Mouse (Mus musculus) macrophage (primary cell): ENCODE data around the gene Pcgf2. TPM values are rescaled to one million over a fixed set of nuclear protein-coding genes. Genes with fewer than 3 reads are reported as not detected.
"Not testable (repeated sequence)": the region's sequence is repeated elsewhere in the genome, so short reads cannot be mapped to it uniquely, and the experiment has no call there.

Source experiments
- H3K27ac ChIP-seq: fragments of 350-480 bp; formaldehyde crosslinking; 2 replicates; pipeline ENCODE4 v1.9.0; 2021
- H3K36me3 ChIP-seq: fragments of 350-480 bp; formaldehyde crosslinking; 2 replicates; pipeline ENCODE4 v1.9.0; 2021; ENCODE audit errors: inconsistent target
- H3K4me3 ChIP-seq: fragments of 350-480 bp; formaldehyde crosslinking; 2 replicates; pipeline ENCODE4 v1.9.0; 2021; ENCODE audit errors: inconsistent target
- H3K79me2 ChIP-seq: fragments of 350-480 bp; formaldehyde crosslinking; 2 replicates; pipeline ENCODE4 v1.9.0; 2021; ENCODE audit errors: inconsistent target
- WGBS: methylation state at CpG from one replicate; pipeline ENCODE4 v1.1.7; 2026; ENCODE audit warnings: inconsistent platforms; ENCODE audit not compliant: missing documents; 5-methylcytosine and 5-hydroxymethylcytosine counted together
- polyA plus RNA-seq: library from polyadenylated mRNA; stranded (reverse); fragments of 250-400 nt; gene quantifications from 3 replicates; pipeline ENCODE4 v1.2.4, GENCODE M21; 2018; ENCODE audit warnings: inconsistent platforms

Pcgf2 gene
- polyA plus RNA-seq, 1 experiment from 2014 or later = 7.5 TPM

DNA sequence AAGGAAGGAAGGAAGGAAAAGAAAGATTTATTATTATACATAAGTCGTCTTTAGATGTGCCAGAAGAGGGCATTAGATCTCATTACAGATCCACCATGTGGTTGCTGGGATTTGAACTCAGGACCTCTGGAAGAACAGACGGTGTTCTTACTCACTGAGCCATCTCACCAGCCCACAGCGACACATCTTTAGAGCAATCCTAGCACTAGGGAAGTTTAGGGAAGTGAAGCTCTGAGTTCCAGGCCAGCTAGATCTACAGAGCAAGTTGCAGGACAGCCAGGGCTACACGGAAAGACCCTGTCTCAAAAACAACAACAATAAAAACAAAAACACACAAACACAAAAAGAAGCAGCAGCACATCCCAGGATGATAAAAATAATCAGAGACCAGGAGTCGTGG is 34.5 kb upstream of the Pcgf2 start:
- not testable (repeated sequence) for H3K4me3 ChIP-seq, H3K27ac ChIP-seq
- WGBS = 70% methylated on average over 5 of the region's 5 CpGs
- Histone ChIP-seq H3K36me3 (peaks cover 25% of the 10 kb centered on the region; the same call in 1 of the 2 replicates), H3K79me2 (peaks cover 75% of the 10 kb centered on the region)

DNA sequence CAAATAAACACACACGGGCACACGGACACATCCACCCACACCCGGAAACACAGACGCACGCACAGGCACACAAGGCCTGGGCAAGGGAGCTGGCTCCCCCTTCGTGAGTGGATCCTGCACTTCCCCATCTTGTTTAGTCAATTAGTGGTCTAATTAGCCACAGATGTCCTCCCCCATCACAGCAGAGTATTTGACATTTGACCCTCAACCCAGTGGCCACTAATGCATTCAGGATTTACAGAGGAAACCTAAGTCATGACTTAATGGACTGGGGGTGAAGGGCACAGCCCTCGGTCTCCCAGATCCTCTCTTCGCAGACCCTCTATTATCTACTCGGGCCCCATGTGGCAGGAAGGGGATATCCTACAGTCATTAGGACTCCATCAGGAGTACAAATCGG is 33.4 kb upstream of the Pcgf2 start:
- 72% methylated on average over 10 of the region's 10 CpGs for WGBS
- Histone ChIP-seq H3K4me3 (no peak overlapping the region), H3K79me2 (peaks cover 64% of the 10 kb centered on the region), H3K36me3 (peaks cover 25% of the 10 kb centered on the region; the same call in 1 of the 2 replicates), H3K27ac (no peak overlapping the region)

- H3K4me3 ChIP-seq = no peak overlapping the region
- H3K27ac ChIP-seq = peak overlapping the region; percentile 19; the same call in 1 of the 2 replicates
- H3K36me3 ChIP-seq = peaks cover 55% of the 10 kb centered on the region
- WGBS = 37% methylated on average over 7 of the region's 7 CpGs
- peaks cover 17% of the 10 kb centered on the region for H3K79me2 ChIP-seq
Observed at GRCm38 (mm10) chr11:97728730-97729129, 28.4 kb upstream of the Pcgf2 start.

GRCm38 (mm10) chr11:97728311-97728710 is 28.0 kb upstream of the Pcgf2 start:
- WGBS = 5% methylated on average over 7 of the region's 7 CpGs
- H3K27ac ChIP-seq = peak overlapping the region; percentile 19; the same call in 1 of the 2 replicates
- peaks cover 59% of the 10 kb centered on the region for H3K36me3 ChIP-seq
- H3K4me3 ChIP-seq = no peak overlapping the region
- H3K79me2 ChIP-seq = peaks cover 13% of the 10 kb centered on the region; the same call in 1 of the 2 replicates

GRCm38 (mm10) chr11:97723709-97724108 is 23.4 kb upstream of the Pcgf2 start:
- H3K27ac ChIP-seq = no peak overlapping the region
- peaks cover 70% of the 10 kb centered on the region for H3K36me3 ChIP-seq
- H3K79me2 ChIP-seq = no peaks in the 10 kb centered on the region
- no peak overlapping the region for H3K4me3 ChIP-seq
- 57% methylated on average over 7 of the region's 7 CpGs for WGBS

- Histone ChIP-seq H3K27ac (no peak overlapping the region), H3K4me3 (no peak overlapping the region), H3K36me3 (peaks cover 63% of the 10 kb centered on the region), H3K79me2 (no peaks in the 10 kb centered on the region)
- WGBS = 93% methylated on average over 4 of the region's 4 CpGs
Observed at GRCm38 (mm10) chr11:97721338-97721737, 21.0 kb upstream of the Pcgf2 start.

DNA sequence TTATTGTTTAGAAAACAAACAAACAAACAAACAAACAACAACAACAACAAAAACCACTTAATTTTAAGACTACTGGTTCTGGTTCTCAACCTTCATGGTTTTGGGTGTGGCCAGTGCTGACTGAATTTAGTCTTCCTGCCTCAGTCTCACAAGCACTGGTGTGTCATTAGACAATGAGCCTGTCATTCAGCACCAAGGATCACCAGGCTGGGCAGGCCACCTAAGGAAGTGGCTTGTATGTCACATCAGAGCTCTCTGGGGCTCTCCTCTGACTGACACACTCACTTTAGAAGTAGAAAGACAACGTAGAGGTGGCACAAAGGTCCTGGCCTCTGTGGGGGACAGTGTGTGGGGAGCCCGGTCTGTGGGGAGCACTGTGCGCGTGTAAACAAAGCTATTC is 18.7 kb upstream of the Pcgf2 start:
- Histone ChIP-seq H3K36me3 (peaks cover 45% of the 10 kb centered on the region), H3K4me3 (no peak overlapping the region), H3K79me2 (no peaks in the 10 kb centered on the region), H3K27ac (peak overlapping the region; percentile 81)
- WGBS = 82% methylated on average over 4 of the region's 4 CpGs

DNA sequence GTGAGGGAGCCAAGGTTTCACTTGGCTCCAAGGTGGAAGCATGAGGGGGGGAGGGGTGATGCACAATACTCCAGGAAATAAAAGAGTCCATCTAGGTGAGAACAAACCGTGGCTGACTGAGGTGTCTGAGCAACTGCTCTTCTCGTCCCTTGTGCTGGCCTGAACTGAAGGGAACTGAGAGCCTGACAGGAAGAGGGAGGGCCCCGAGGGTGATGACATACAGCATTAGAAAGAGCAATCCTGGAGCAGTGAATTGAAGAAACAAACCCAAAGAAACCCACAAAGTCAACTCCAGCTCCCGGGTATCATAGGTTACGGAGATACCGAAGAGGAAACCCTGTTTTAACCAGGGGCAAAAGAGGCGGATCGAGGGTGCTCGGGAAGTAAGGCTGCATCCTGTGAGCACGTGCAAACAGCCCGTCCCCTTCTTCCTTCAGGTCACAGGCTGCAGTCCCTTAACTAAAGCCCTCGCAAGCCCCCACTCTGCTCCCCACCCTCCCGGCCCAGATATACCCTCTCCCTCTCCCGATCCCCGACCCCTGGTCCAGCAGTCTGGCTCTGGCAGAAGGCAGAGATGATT is 18.1 kb upstream of the Pcgf2 start:
- H3K4me3 ChIP-seq = no peak overlapping the region

GRCm38 (mm10) chr11:97717369-97718280 is 17.3 kb upstream of the Pcgf2 start:
- 73% methylated on average over 25 of the region's 26 CpGs for WGBS
- no peak overlapping the region for H3K4me3 ChIP-seq
- peaks cover 45% of the 10 kb centered on the region for H3K36me3 ChIP-seq
- H3K79me2 ChIP-seq = no peaks in the 10 kb centered on the region
- H3K27ac ChIP-seq = peak overlapping the region; percentile 81

More for the DNA sequence above, 18.1 kb upstream of the Pcgf2 start:
- peaks cover 44% of the 10 kb centered on the region for H3K36me3 ChIP-seq
- H3K79me2 ChIP-seq = no peaks in the 10 kb centered on the region
- H3K27ac ChIP-seq = peak overlapping the region; percentile 81
- WGBS = 3% methylated on average over 12 of the region's 15 CpGs

- WGBS = 97% methylated on average over 8 of the region's 8 CpGs
- Histone ChIP-seq H3K4me3 (no peak overlapping the region), H3K36me3 (peaks cover 36% of the 10 kb centered on the region; the same call in 1 of the 2 replicates), H3K79me2 (no peaks in the 10 kb centered on the region), H3K27ac (no peak overlapping the region)
Observed at GRCm38 (mm10) chr11:97716021-97716420, 15.7 kb upstream of the Pcgf2 start.

DNA sequence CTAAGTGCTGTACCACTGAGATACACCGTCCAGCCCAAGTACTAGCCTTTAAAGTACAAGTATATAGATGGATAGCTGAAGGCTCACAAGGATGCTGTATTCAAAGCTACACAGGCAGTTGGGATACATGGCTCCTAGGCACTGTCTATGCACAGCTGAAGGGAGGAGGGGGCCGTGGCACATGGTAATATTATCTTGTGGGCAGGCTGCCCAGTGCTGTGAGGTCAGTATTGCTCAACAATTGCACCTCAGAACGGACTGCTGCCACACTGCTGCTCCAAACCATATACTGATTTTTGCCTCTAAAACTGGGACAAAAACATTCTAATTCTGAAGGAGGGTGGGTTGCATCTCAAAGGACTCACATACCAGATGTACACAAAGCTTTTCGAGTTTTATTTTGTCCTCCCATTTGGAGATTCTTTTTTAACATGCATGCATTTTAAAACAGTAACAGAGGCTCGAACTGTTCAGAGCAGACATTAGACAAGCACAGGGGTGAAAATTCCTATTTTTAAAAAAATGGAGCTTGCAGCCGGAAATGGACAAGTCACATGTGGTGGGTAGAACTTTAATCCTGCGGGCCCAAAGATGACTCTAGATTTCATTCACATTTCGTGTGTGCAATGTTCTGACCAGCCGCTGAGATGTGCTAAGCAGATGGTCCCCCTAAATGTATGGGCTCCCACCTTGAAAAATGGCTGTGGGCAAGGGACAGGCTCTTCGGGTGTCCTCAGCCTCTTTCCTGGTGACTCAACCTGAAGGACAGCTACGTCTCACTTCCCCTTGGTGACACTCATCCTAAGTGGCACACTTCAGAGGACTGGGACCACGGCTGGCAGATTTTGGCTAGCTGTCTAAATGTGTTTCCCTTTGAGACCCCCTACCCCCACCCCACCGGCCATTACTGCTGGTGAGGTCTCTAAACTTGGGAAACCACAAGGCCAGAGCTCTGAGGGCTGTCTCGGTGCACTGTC is 14.8 kb upstream of the Pcgf2 start:
- H3K36me3 ChIP-seq = peaks cover 26% of the 10 kb centered on the region; the same call in 1 of the 2 replicates
- no peak overlapping the region for H3K4me3 ChIP-seq
- no peak overlapping the region for H3K27ac ChIP-seq
- H3K79me2 ChIP-seq = no peaks in the 10 kb centered on the region
- 44% methylated on average over 13 of the region's 14 CpGs for WGBS

GRCm38 (mm10) chr11:97714356-97714755 is 14.1 kb upstream of the Pcgf2 start:
- Histone ChIP-seq H3K4me3 (no peak overlapping the region), H3K79me2 (no peaks in the 10 kb centered on the region), H3K36me3 (peaks cover 22% of the 10 kb centered on the region; the same call in 1 of the 2 replicates), H3K27ac (no peak overlapping the region)
- 96% methylated on average over 3 of the region's 3 CpGs for WGBS

DNA sequence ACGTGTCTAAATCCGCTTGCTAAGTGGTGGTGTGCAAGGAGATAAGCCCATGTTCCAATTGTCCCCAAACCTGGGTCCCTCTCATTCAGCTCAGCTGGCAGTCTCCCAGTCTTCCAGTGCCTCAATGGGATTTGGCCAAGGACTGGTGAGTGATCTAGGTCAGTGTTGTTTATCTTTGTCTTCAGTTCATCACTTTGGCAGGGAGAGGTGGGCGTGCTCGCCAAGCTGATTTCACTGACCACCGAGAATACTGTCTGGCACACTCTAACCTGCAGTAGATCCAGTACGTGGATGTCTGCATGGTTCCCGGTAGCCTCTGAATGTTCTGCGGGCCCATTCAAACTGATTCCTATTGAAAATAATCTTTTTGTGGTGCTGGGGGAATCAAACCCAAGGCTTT is 13.6 kb upstream of the Pcgf2 start:
- Histone ChIP-seq H3K36me3 (peaks cover 26% of the 10 kb centered on the region; the same call in 1 of the 2 replicates), H3K4me3 (no peak overlapping the region), H3K27ac (no peak overlapping the region), H3K79me2 (no peaks in the 10 kb centered on the region)
- 94% methylated on average over 8 of the region's 8 CpGs for WGBS

- no peak overlapping the region for H3K27ac ChIP-seq
- no peaks in the 10 kb centered on the region for H3K79me2 ChIP-seq
- no peak overlapping the region for H3K4me3 ChIP-seq
- peaks cover 42% of the 10 kb centered on the region; the same call in 1 of the 2 replicates for H3K36me3 ChIP-seq
- WGBS = 93% methylated on average over 15 of the region's 15 CpGs
Observed at GRCm38 (mm10) chr11:97712286-97712685, 12.0 kb upstream of the Pcgf2 start.
